Mouse (Mus musculus) heart, embryonic 10.5 days (tissue): Measurements from ENCODE around the gene March4. TPM values are rescaled to one million over a fixed set of nuclear protein-coding genes. Genes with fewer than 3 reads are reported as not detected.

ENCODE experiments used
- DNase-seq: peaks from one replicate; pipeline ENCODE4 v3.0.0-alpha.2; 2017; ENCODE audit warnings: low spot score
- H3K27ac ChIP-seq: fragments of 300-500 bp; sonication (generic); 2 replicates; pipeline ENCODE4 v1.5.1; 2016; ENCODE audit warnings: mild to moderate bottlenecking
- H3K27me3 ChIP-seq: fragments of 300-500 bp; sonication (generic); 2 replicates; pipeline ENCODE4 v1.6.1; 2016; ENCODE audit warnings: mild to moderate bottlenecking; ENCODE audit not compliant: poor library complexity, insufficient read depth, severe bottlenecking
- H3K36me3 ChIP-seq: fragments of 300-500 bp; sonication (generic); 2 replicates; pipeline ENCODE4 v1.6.1; 2016; ENCODE audit warnings: mild to moderate bottlenecking, moderate library complexity
- H3K4me1 ChIP-seq: fragments of 300-500 bp; sonication (generic); 2 replicates; pipeline ENCODE4 v1.6.1; 2016; ENCODE audit warnings: mild to moderate bottlenecking
- H3K4me3 ChIP-seq: fragments of 300-500 bp; sonication (generic); 2 replicates; pipeline ENCODE4 v1.5.1; 2016; ENCODE audit warnings: mild to moderate bottlenecking, moderate library complexity
- H3K9me3 ChIP-seq: fragments of 300-500 bp; sonication (generic); 2 replicates; pipeline ENCODE4 v1.6.1; 2016; ENCODE audit warnings: mild to moderate bottlenecking, moderate library complexity
- WGBS: fragments of 180-500 bp; shearing (Covaris S2); methylation state at CpG from one replicate; pipeline ENCODE4 v1.1.7; 2016; 5-methylcytosine and 5-hydroxymethylcytosine counted together
- polyA plus RNA-seq: library from polyadenylated mRNA; unstranded; fragments of >200 nt; fragmentation: Nextera tagmentation; extraction: Ambion mirVana; gene quantifications from 2 replicates; pipeline ENCODE4 v1.2.1, GENCODE M21; 2016

Gene March4
- polyA plus RNA-seq, 1 experiment from 2014 or later, result not detected

GRCm38 (mm10) chr1:72509551-72509950, 27.2 kb downstream of the March4 start:
- H3K36me3 ChIP-seq, result no peaks in the 10 kb centered on the region
- no peak overlapping the region for H3K27ac ChIP-seq
- H3K4me3 ChIP-seq, result no peak overlapping the region
- H3K27me3 ChIP-seq, result no peaks in the 10 kb centered on the region
- H3K9me3 ChIP-seq, result no peaks in the 10 kb centered on the region
- 0 out of 2 replicates have a peak, but pooled peaks cover 2% of the 10 kb centered on the region for H3K4me1 ChIP-seq
- DNase-seq, result no peak
- 65% methylated on average over 4 of the region's 4 CpGs for WGBS

- H3K4me1 ChIP-seq, result 0 out of 2 replicates have a peak, but pooled peaks cover 2% of the 10 kb centered on the region
- 62% methylated on average over 2 of the region's 2 CpGs for WGBS
- H3K36me3 ChIP-seq, result no peaks in the 10 kb centered on the region
- H3K4me3 ChIP-seq, result no peak overlapping the region
- H3K27me3 ChIP-seq, result no peaks in the 10 kb centered on the region
- no peak for DNase-seq
- H3K9me3 ChIP-seq, result no peaks in the 10 kb centered on the region
- H3K27ac ChIP-seq, result no peak overlapping the region
Observed at GRCm38 (mm10) chr1:72507670-72508069, 29.1 kb downstream of the March4 start.

GRCm38 (mm10) chr1:72506202-72506601, 30.5 kb downstream of the March4 start:
- no peaks in the 10 kb centered on the region for H3K36me3 ChIP-seq
- H3K9me3 ChIP-seq, result no peaks in the 10 kb centered on the region
- DNase-seq, result no peak
- H3K4me3 ChIP-seq, result no peak overlapping the region
- H3K27ac ChIP-seq, result no peak overlapping the region
- H3K4me1 ChIP-seq, result 0 out of 2 replicates have a peak, but pooled peaks cover 2% of the 10 kb centered on the region
- no peaks in the 10 kb centered on the region for H3K27me3 ChIP-seq
- WGBS, result 41% methylated on average over 10 of the region's 10 CpGs

GRCm38 (mm10) chr1:72497609-72498008, 39.1 kb downstream of the March4 start:
- no peak overlapping the region for H3K4me3 ChIP-seq
- H3K9me3 ChIP-seq, result no peaks in the 10 kb centered on the region
- H3K36me3 ChIP-seq, result no peaks in the 10 kb centered on the region
- no peak for DNase-seq
- WGBS, result 85% methylated on average over 5 of the region's 5 CpGs
- H3K27ac ChIP-seq, result no peak overlapping the region
- H3K4me1 ChIP-seq, result no peaks in the 10 kb centered on the region
- H3K27me3 ChIP-seq, result no peaks in the 10 kb centered on the region

GRCm38 (mm10) chr1:72493454-72493853, 43.3 kb downstream of the March4 start:
- no peak for DNase-seq
- Histone ChIP-seq H3K4me1 (peaks cover 6% of the 10 kb centered on the region; the same call in 1 of the 2 replicates), H3K9me3 (no peaks in the 10 kb centered on the region), H3K27ac (no peak overlapping the region), H3K27me3 (no peaks in the 10 kb centered on the region), H3K36me3 (no peaks in the 10 kb centered on the region), H3K4me3 (no peak overlapping the region)
- 78% methylated on average over 3 of the region's 3 CpGs for WGBS

- H3K27me3 ChIP-seq, result no peaks in the 10 kb centered on the region
- no peak for DNase-seq
- H3K36me3 ChIP-seq, result no peaks in the 10 kb centered on the region
- WGBS, result 88% methylated on average over 10 of the region's 10 CpGs
- H3K9me3 ChIP-seq, result no peaks in the 10 kb centered on the region
- H3K4me1 ChIP-seq, result peaks cover 6% of the 10 kb centered on the region; the same call in 1 of the 2 replicates
- H3K4me3 ChIP-seq, result no peak overlapping the region
- H3K27ac ChIP-seq, result no peak overlapping the region
Observed at GRCm38 (mm10) chr1:72492666-72493065, 44.1 kb downstream of the March4 start.

- Histone ChIP-seq H3K4me3 (no peak overlapping the region), H3K27me3 (no peaks in the 10 kb centered on the region), H3K36me3 (no peaks in the 10 kb centered on the region), H3K4me1 (peaks cover 6% of the 10 kb centered on the region; the same call in 1 of the 2 replicates), H3K27ac (no peak overlapping the region), H3K9me3 (no peaks in the 10 kb centered on the region)
- DNase-seq, result no peak
- WGBS, result 70% methylated on average over 5 of the region's 5 CpGs
Observed at GRCm38 (mm10) chr1:72491307-72491706, 45.4 kb downstream of the March4 start.

GRCm38 (mm10) chr1:72490801-72491200, 45.9 kb downstream of the March4 start:
- Histone ChIP-seq H3K9me3 (no peaks in the 10 kb centered on the region), H3K4me3 (no peak overlapping the region), H3K4me1 (peaks cover 6% of the 10 kb centered on the region; the same call in 1 of the 2 replicates), H3K27ac (no peak overlapping the region), H3K36me3 (no peaks in the 10 kb centered on the region), H3K27me3 (no peaks in the 10 kb centered on the region)
- WGBS, result 74% methylated on average over 3 of the region's 3 CpGs
- DNase-seq, result no peak

GRCm38 (mm10) chr1:72490193-72490592, 46.5 kb downstream of the March4 start:
- Histone ChIP-seq H3K27me3 (no peaks in the 10 kb centered on the region), H3K9me3 (no peaks in the 10 kb centered on the region), H3K36me3 (no peaks in the 10 kb centered on the region), H3K4me1 (peaks cover 6% of the 10 kb centered on the region; the same call in 1 of the 2 replicates), H3K27ac (no peak overlapping the region), H3K4me3 (no peak overlapping the region)
- WGBS, result 9% methylated on average over 8 of the region's 8 CpGs
- no peak for DNase-seq

- H3K27me3 ChIP-seq, result no peaks in the 10 kb centered on the region
- 78% methylated on average over 2 of the region's 2 CpGs for WGBS
- H3K4me3 ChIP-seq, result no peak overlapping the region
- no peaks in the 10 kb centered on the region for H3K9me3 ChIP-seq
- H3K36me3 ChIP-seq, result no peaks in the 10 kb centered on the region
- no peak for DNase-seq
- peaks cover 2% of the 10 kb centered on the region; the same call in 1 of the 2 replicates for H3K4me1 ChIP-seq
- no peak overlapping the region for H3K27ac ChIP-seq
Observed at GRCm38 (mm10) chr1:72476594-72476993, 60.1 kb downstream of the March4 start.

- 79% methylated on average over 2 of the region's 2 CpGs for WGBS
- Histone ChIP-seq H3K36me3 (no peaks in the 10 kb centered on the region), H3K4me1 (no peaks in the 10 kb centered on the region), H3K9me3 (no peaks in the 10 kb centered on the region), H3K4me3 (no peak overlapping the region), H3K27ac (no peak overlapping the region), H3K27me3 (no peaks in the 10 kb centered on the region)
- DNase-seq, result no peak
Observed at GRCm38 (mm10) chr1:72469075-72469474, 67.7 kb downstream of the March4 start.

- Histone ChIP-seq H3K27ac (no peak overlapping the region), H3K9me3 (no peaks in the 10 kb centered on the region), H3K36me3 (no peaks in the 10 kb centered on the region), H3K27me3 (no peaks in the 10 kb centered on the region), H3K4me1 (no peaks in the 10 kb centered on the region), H3K4me3 (no peak overlapping the region)
- 42% methylated on average over 5 of the region's 5 CpGs for WGBS
- DNase-seq, result no peak
Observed at GRCm38 (mm10) chr1:72468466-72469003, 68.2 kb downstream of the March4 start.

- Histone ChIP-seq H3K36me3 (no peaks in the 10 kb centered on the region), H3K27ac (no peak overlapping the region), H3K9me3 (no peaks in the 10 kb centered on the region), H3K4me3 (no peak overlapping the region), H3K27me3 (no peaks in the 10 kb centered on the region), H3K4me1 (no peaks in the 10 kb centered on the region)
- WGBS, result 47% methylated on average over 12 of the region's 12 CpGs
- no peak for DNase-seq
Observed at GRCm38 (mm10) chr1:72464926-72465583, 71.7 kb downstream of the March4 start.
